Mouse (Mus musculus) hindbrain, embryonic 12.5 days (tissue): ENCODE measurements around the gene Fam131c. TPM values are rescaled to one million over a fixed set of nuclear protein-coding genes. Genes with fewer than 3 reads are reported as not detected.

Experiments
- ATAC-seq: fragments of 200-750 bp; cut with Nextera tagmentation; 2 replicates; pipeline ENCODE4 v1.8.0; 2017; ENCODE audit warnings: moderate TSS enrichment; ENCODE audit not compliant: low FRiP score
- H3K27ac ChIP-seq: fragments of 300-500 bp; sonication (generic); 2 replicates; pipeline ENCODE4 v1.5.1; 2016; ENCODE audit warnings: mild to moderate bottlenecking
- H3K27me3 ChIP-seq: fragments of 300-500 bp; sonication (generic); 2 replicates; pipeline ENCODE4 v1.6.1; 2016; ENCODE audit warnings: mild to moderate bottlenecking
- H3K36me3 ChIP-seq: fragments of 300-500 bp; sonication (generic); 2 replicates; pipeline ENCODE4 v1.6.1; 2016; ENCODE audit warnings: mild to moderate bottlenecking
- H3K4me1 ChIP-seq: fragments of 300-500 bp; sonication (generic); 2 replicates; pipeline ENCODE4 v1.6.1; 2016
- H3K4me2 ChIP-seq: fragments of 300-500 bp; sonication (generic); replicated peaks from 2 replicates; pipeline ENCODE4 v1.6.1; 2016; ENCODE audit warnings: mild to moderate bottlenecking
- H3K4me3 ChIP-seq: fragments of 300-500 bp; sonication (generic); 2 replicates; pipeline ENCODE4 v1.5.1; 2016; ENCODE audit warnings: mild to moderate bottlenecking
- H3K9ac ChIP-seq: fragments of 300-500 bp; sonication (generic); 2 replicates; pipeline ENCODE4 v1.6.1; 2016; ENCODE audit warnings: mild to moderate bottlenecking, moderate library complexity
- H3K9me3 ChIP-seq: fragments of 300-500 bp; sonication (generic); replicated peaks from 2 replicates; pipeline ENCODE4 v1.6.1; 2016; ENCODE audit warnings: mild to moderate bottlenecking
- WGBS: fragments of 180-500 bp; shearing (Covaris S2); methylation state at CpG from one replicate; pipeline ENCODE4 v1.1.7; 2016; 5-methylcytosine and 5-hydroxymethylcytosine counted together
- polyA plus RNA-seq: library from polyadenylated mRNA; unstranded; fragments of >200 nt; fragmentation: Nextera tagmentation; extraction: Ambion mirVana; gene quantifications from 2 replicates; pipeline ENCODE4 v1.2.1, GENCODE M21; 2016

Gene Fam131c
- polyA plus RNA-seq, 1 experiment from 2014 or later = 2.5 TPM

DNA sequence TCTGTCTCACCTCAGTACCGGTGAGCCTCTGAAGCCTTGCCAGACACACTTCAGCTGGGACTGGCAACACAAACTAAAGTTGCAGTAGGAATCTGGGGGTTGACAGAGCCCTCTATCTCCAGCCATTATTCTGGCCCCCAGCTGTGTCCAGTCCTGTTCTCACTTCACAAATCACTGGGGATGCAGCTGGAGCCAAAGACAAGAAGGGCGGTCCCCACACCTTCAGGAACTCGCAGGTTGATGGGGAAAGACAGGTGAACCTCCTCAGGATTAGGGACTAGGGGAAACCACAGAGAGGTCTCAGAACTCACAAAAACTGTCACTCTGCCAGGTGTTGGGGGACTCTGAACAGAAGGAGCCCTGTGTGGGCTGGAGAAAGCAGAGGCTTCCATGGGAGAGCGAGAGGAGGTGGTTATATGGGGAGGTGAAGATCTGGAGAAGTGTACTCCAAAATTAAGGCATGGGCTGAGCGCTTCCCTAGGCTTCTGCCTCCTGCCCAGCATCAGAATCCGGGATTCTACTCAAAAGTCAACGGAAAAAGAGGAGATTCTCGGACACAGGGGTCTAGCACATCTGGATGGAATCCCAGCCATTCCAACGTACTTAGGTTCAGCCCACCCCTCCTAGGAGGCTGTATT is 52.3 kb downstream of the Fam131c start, which contains the start of gene Hspb7:
Gene Hspb7 (plus strand): TSS at position 588 of the 638 bp plus-strand sequence.
- H3K9ac ChIP-seq = no peak within 1 kb of the TSS; the same call in 1 of the 2 replicates
- H3K27ac ChIP-seq = no peak within 1 kb of the TSS
- ATAC-seq = no peak
- H3K4me2 ChIP-seq = no peak within 1 kb of the TSS
- H3K4me3 ChIP-seq = no peak within 1 kb of the TSS
- H3K4me1 ChIP-seq = no peaks in the 10 kb centered on the region
- H3K9me3 ChIP-seq = no peaks in the 10 kb centered on the region
- peaks cover 37% of the 10 kb centered on the region for H3K27me3 ChIP-seq
- 58% methylated on average over 9 of the region's 9 CpGs for WGBS
- H3K36me3 ChIP-seq = no peaks in the 10 kb centered on the region

DNA sequence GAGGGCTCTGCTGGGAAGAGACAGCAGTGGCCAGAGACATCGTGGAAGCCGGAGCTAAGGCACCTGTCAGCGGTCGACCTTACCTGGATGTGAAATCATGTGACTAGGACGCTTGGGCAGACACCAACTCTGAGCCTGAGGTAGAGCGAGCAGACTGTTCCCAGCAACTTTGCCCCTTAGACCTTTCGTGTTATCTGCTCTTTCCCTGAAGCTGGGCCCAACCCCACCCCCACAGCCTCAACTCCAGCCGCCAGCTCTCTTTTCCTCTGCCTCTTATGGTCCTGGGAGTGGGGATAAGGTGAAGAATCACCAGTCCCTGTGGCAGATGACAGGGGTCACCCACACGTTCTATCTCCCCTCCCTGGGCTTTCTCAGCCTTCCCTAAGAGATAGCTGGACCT is 52.9 kb downstream of the Fam131c start:
- Histone ChIP-seq H3K9ac (no peak overlapping the region), H3K36me3 (no peaks in the 10 kb centered on the region)
- 55% methylated on average over 9 of the region's 9 CpGs for WGBS

DNA sequence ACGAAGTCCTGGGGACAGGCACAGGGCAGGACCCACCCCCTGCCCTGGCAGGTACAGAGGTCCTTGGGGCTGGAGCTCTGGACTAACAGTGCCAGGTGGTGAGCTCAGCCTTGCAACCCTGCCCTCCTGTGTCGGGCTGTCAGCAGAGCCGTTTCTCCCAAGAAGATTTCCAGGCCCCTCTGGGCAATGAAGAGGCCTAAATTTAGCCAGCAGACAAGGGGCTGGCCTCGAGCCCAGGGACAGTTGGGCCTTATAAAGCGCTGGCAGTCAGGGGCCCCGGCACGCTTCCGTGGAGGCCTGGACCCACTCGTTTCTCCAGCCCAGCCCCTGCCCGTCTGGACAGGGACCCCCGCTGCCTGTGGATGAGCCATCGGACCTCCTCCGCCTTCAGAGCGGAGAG is 53.4 kb downstream of the Fam131c start:
- H3K4me2 ChIP-seq = no peak overlapping the region
- H3K36me3 ChIP-seq = no peaks in the 10 kb centered on the region
- no peak for ATAC-seq
- H3K4me1 ChIP-seq = peaks cover 10% of the 10 kb centered on the region
- H3K27me3 ChIP-seq = peaks cover 43% of the 10 kb centered on the region
- no peaks in the 10 kb centered on the region for H3K9me3 ChIP-seq
- no peak overlapping the region for H3K4me3 ChIP-seq
- no peak overlapping the region for H3K27ac ChIP-seq
- H3K9ac ChIP-seq = no peak overlapping the region; the same call in 1 of the 2 replicates
- 81% methylated on average over 14 of the region's 14 CpGs for WGBS

More for the DNA sequence above, 52.9 kb downstream of the Fam131c start:
- ATAC-seq = no peak
- H3K4me1 ChIP-seq = peaks cover 6% of the 10 kb centered on the region
- H3K9me3 ChIP-seq = no peaks in the 10 kb centered on the region
- H3K4me3 ChIP-seq = no peak overlapping the region
- H3K27me3 ChIP-seq = peaks cover 38% of the 10 kb centered on the region
- no peak overlapping the region for H3K27ac ChIP-seq
- H3K4me2 ChIP-seq = no peak overlapping the region

GRCm38 (mm10) chr4:141422841-141423240 is 54.8 kb downstream of the Fam131c start:
- H3K36me3 ChIP-seq = no peaks in the 10 kb centered on the region
- H3K9ac ChIP-seq = no peak overlapping the region
- no peak for ATAC-seq
- H3K9me3 ChIP-seq = no peaks in the 10 kb centered on the region
- no peak overlapping the region for H3K4me2 ChIP-seq
- peaks cover 10% of the 10 kb centered on the region for H3K4me1 ChIP-seq
- peaks cover 50% of the 10 kb centered on the region for H3K27me3 ChIP-seq
- 89% methylated on average over 5 of the region's 5 CpGs for WGBS
- no peak overlapping the region for H3K27ac ChIP-seq
- no peak overlapping the region for H3K4me3 ChIP-seq

DNA sequence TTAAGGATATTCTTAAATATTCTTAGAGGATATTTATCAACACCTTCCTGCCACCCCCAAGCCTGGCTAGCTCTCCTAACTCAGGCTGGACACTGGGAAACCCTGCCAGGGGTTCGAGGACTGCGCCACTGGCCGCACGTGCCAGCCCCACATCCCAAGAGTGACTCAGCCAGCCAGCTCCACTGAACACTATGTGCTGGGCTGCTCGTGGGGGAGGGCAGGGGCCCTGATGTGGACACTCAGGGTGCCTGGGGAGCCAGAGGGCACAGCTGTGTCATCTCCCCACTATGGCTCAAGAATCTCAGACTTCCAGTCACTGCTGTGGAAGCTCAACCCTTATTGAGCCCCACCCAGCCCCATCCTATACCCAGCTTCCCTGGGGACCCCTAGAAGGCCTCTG is 55.3 kb downstream of the Fam131c start:
- Histone ChIP-seq H3K9me3 (no peaks in the 10 kb centered on the region), H3K27ac (no peak overlapping the region), H3K9ac (no peak overlapping the region), H3K4me2 (no peak overlapping the region), H3K27me3 (peaks cover 50% of the 10 kb centered on the region), H3K4me3 (no peak overlapping the region), H3K36me3 (no peaks in the 10 kb centered on the region), H3K4me1 (peaks cover 10% of the 10 kb centered on the region)
- 84% methylated on average over 5 of the region's 5 CpGs for WGBS
- ATAC-seq = no peak

- no peak for ATAC-seq
- 82% methylated on average over 13 of the region's 13 CpGs for WGBS
- peaks cover 50% of the 10 kb centered on the region for H3K27me3 ChIP-seq
These were observed 55.8 kb downstream of the Fam131c start for GRCm38 (mm10) chr4:141423691-141424431.

GRCm38 (mm10) chr4:141425484-141426479 is 57.8 kb downstream of the Fam131c start:
- Histone ChIP-seq H3K9me3 (no peaks in the 10 kb centered on the region), H3K9ac (peak overlapping the region; percentile 59), H3K27me3 (peaks cover 50% of the 10 kb centered on the region), H3K4me3 (peak overlapping the region; percentile 38), H3K36me3 (no peaks in the 10 kb centered on the region), H3K4me1 (peaks cover 10% of the 10 kb centered on the region), H3K27ac (no peak overlapping the region), H3K4me2 (peak overlapping the region; percentile 77)
- ATAC-seq = peak; percentile 92
- 7% methylated on average over 36 of the region's 36 CpGs for WGBS

More at GRCm38 (mm10) chr4:141423691-141424431, 55.8 kb downstream of the Fam131c start:
- peaks cover 10% of the 10 kb centered on the region for H3K4me1 ChIP-seq
- H3K36me3 ChIP-seq = no peaks in the 10 kb centered on the region
- no peak overlapping the region for H3K9ac ChIP-seq
- H3K27ac ChIP-seq = no peak overlapping the region
- H3K4me3 ChIP-seq = no peak overlapping the region
- H3K9me3 ChIP-seq = no peaks in the 10 kb centered on the region
- H3K4me2 ChIP-seq = no peak overlapping the region

- H3K9me3 ChIP-seq = no peaks in the 10 kb centered on the region
- H3K27me3 ChIP-seq = peaks cover 41% of the 10 kb centered on the region
- WGBS = 82% methylated on average over 10 of the region's 10 CpGs
- ATAC-seq = no peak
- no peak overlapping the region for H3K4me2 ChIP-seq
- H3K4me3 ChIP-seq = no peak overlapping the region
- no peak overlapping the region for H3K9ac ChIP-seq
- no peak overlapping the region for H3K27ac ChIP-seq
- H3K36me3 ChIP-seq = no peaks in the 10 kb centered on the region
- H3K4me1 ChIP-seq = peaks cover 10% of the 10 kb centered on the region
These were observed 59.1 kb downstream of the Fam131c start for GRCm38 (mm10) chr4:141426796-141427745.

GRCm38 (mm10) chr4:141427921-141428320 is 59.9 kb downstream of the Fam131c start:
- Histone ChIP-seq H3K9ac (no peak overlapping the region), H3K4me2 (no peak overlapping the region), H3K4me3 (no peak overlapping the region), H3K27me3 (peaks cover 32% of the 10 kb centered on the region), H3K4me1 (peaks cover 10% of the 10 kb centered on the region), H3K36me3 (no peaks in the 10 kb centered on the region), H3K9me3 (no peaks in the 10 kb centered on the region), H3K27ac (no peak overlapping the region)
- 90% methylated on average over 13 of the region's 13 CpGs for WGBS
- no peak for ATAC-seq

DNA sequence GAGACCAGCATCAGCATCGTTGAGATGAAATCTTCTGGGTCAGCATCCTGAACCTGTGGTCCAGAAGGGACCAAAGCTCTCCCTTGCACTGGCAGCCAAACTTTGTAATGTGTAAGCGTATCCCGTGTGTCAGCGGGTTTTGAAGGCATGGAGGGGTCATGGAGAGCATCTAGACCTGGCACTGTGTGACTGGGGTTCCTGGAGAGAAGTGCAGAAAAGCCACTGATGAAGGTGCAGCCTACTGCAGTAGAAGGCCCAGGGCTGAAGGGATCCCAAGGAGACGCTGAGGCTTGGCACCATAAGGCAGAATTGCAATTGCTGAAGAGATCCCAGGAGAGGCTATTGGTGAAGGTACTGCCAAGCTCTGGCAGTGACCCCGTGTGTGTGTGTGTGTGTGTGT is 61.4 kb downstream of the Fam131c start:
- Histone ChIP-seq H3K9ac (no peak overlapping the region), H3K4me3 (no peak overlapping the region), H3K27ac (no peak overlapping the region), H3K9me3 (no peaks in the 10 kb centered on the region), H3K27me3 (peaks cover 30% of the 10 kb centered on the region), H3K4me1 (peaks cover 10% of the 10 kb centered on the region), H3K36me3 (no peaks in the 10 kb centered on the region), H3K4me2 (no peak overlapping the region)
- 78% methylated on average over 6 of the region's 6 CpGs for WGBS
- ATAC-seq = no peak

- no peak overlapping the region for H3K4me2 ChIP-seq
- H3K27ac ChIP-seq = no peak overlapping the region
- H3K36me3 ChIP-seq = no peaks in the 10 kb centered on the region
- no peaks in the 10 kb centered on the region for H3K9me3 ChIP-seq
- WGBS = 51% methylated on average over 9 of the region's 9 CpGs
- no peak for ATAC-seq
- peaks cover 10% of the 10 kb centered on the region for H3K4me1 ChIP-seq
- H3K9ac ChIP-seq = no peak overlapping the region
- H3K27me3 ChIP-seq = peaks cover 25% of the 10 kb centered on the region
- no peak overlapping the region for H3K4me3 ChIP-seq
These were observed 61.8 kb downstream of the Fam131c start for GRCm38 (mm10) chr4:141429847-141430246.
